Mouse (Mus musculus) stomach, embryonic 16.5 days (tissue): Measurements from ENCODE around the gene Trank1. TPM values are rescaled to one million over a fixed set of nuclear protein-coding genes. Genes with fewer than 3 reads are reported as not detected.
A peak's percentile ranks its signal among the peaks of the same experiment; 100 is the strongest.

Experiments used
- ATAC-seq: fragments of 200-750 bp; cut with Nextera tagmentation; 2 replicates; pipeline ENCODE4 v1.8.0; 2017; ENCODE audit warnings: moderate number of reproducible peaks, moderate TSS enrichment; ENCODE audit not compliant: insufficient read depth, low FRiP score
- H3K27ac ChIP-seq: fragments of 300-500 bp; sonication (generic); 2 replicates; pipeline ENCODE4 v1.5.1; 2014; ENCODE audit warnings: low read length
- H3K27me3 ChIP-seq: fragments of 300-500 bp; sonication (generic); 2 replicates; pipeline ENCODE4 v1.6.1; 2014; ENCODE audit warnings: low read length, control low read depth, mixed read lengths; ENCODE audit not compliant: control insufficient read depth, insufficient read depth
- H3K36me3 ChIP-seq: fragments of 300-500 bp; sonication (generic); 2 replicates; pipeline ENCODE4 v1.6.1; 2014; ENCODE audit warnings: low read length; ENCODE audit not compliant: control insufficient read depth, insufficient read depth
- H3K4me1 ChIP-seq: fragments of 300-500 bp; sonication (generic); 2 replicates; pipeline ENCODE4 v1.6.1; 2014; ENCODE audit warnings: low read length, control low read depth, mixed read lengths; ENCODE audit not compliant: control insufficient read depth, insufficient read depth
- H3K4me2 ChIP-seq: fragments of 300-500 bp; sonication (generic); 2 replicates; pipeline ENCODE4 v1.6.1; 2014; ENCODE audit warnings: low read depth, low read length, mixed read lengths
- H3K4me3 ChIP-seq: fragments of 300-500 bp; sonication (generic); replicated peaks from 2 replicates; pipeline ENCODE4 v1.5.1; 2014; ENCODE audit warnings: mild to moderate bottlenecking, low read length
- H3K9ac ChIP-seq: fragments of 300-500 bp; sonication (generic); 2 replicates; pipeline ENCODE4 v1.6.1; 2014; ENCODE audit warnings: low read length
- H3K9me3 ChIP-seq: fragments of 300-500 bp; sonication (generic); replicated peaks from 2 replicates; pipeline ENCODE4 v1.6.1; 2016; ENCODE audit warnings: low read length, control low read depth; ENCODE audit not compliant: control insufficient read depth
- WGBS: fragments of 180-500 bp; shearing (Covaris S2); extraction: QIAGEN DNeasy Blood & Tissue Kit; methylation state at CpG from one replicate; pipeline ENCODE4 v1.1.7; 2014; 5-methylcytosine and 5-hydroxymethylcytosine counted together
- polyA plus RNA-seq: library from polyadenylated mRNA; unstranded; fragments of >200 nt; fragmentation: Nextera tagmentation; extraction: Ambion mirVana; gene quantifications from 2 replicates; pipeline ENCODE4 v1.2.1, GENCODE M21; 2015

Gene Trank1
- polyA plus RNA-seq, 1 experiment from 2014 or later: 0.08 TPM

DNA sequence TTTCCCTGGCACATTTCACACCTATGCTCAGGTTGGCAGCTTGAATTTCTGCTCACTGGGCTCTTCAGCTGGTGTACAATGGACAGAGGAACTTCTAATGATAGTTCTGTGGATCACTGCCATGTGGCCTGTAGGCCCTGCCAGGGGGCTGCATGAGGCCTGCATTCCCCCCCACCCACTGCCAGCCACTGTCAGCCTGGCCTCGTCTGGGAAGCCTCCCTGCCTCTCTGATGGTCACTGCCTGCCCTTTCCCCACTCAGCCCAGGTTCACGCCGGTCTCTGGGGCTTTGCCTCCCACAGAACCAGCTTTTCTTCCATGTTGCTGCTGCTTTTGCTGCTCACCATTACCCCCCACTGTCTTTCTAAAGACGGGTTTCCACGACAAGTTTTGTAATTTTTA lies 83.7 kb downstream of the Trank1 start:
- H3K4me3 ChIP-seq: no peak overlapping the region
- no peaks in the 10 kb centered on the region for H3K9me3 ChIP-seq
- H3K4me1 ChIP-seq: no peaks in the 10 kb centered on the region
- H3K27ac ChIP-seq: no peak overlapping the region
- H3K4me2 ChIP-seq: no peak overlapping the region
- H3K9ac ChIP-seq: no peak overlapping the region
- no peaks in the 10 kb centered on the region for H3K27me3 ChIP-seq
- H3K36me3 ChIP-seq: no peaks in the 10 kb centered on the region
- WGBS: 77% methylated on average over 5 of the region's 5 CpGs
- no peak for ATAC-seq

DNA sequence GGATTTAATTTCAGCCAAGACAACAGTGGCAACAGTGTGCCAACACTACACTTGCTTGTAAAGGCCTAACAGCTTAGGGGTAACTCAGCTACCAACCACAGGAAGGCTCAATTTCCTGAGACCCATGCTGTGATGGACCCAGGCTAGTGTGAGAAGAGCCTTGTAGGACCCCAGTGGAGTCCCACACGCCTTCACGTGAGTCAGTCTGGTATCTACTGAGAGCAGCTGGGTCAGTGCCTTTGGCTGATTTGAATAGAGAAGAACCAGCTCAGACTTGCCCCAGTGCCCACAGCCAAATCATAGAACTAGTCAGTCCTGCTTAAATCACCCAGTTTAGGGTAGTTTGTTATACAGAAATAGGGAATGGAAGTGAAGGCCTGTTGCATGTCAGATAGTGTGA lies 86.5 kb downstream of the Trank1 start:
- no peak for ATAC-seq
- no peaks in the 10 kb centered on the region for H3K9me3 ChIP-seq
- no peak overlapping the region for H3K4me3 ChIP-seq
- no peak overlapping the region for H3K4me2 ChIP-seq
- H3K4me1 ChIP-seq: no peaks in the 10 kb centered on the region
- no peak overlapping the region for H3K9ac ChIP-seq
- WGBS: 78% methylated on average over 2 of the region's 2 CpGs
- no peaks in the 10 kb centered on the region for H3K27me3 ChIP-seq
- H3K27ac ChIP-seq: no peak overlapping the region
- no peaks in the 10 kb centered on the region for H3K36me3 ChIP-seq

DNA sequence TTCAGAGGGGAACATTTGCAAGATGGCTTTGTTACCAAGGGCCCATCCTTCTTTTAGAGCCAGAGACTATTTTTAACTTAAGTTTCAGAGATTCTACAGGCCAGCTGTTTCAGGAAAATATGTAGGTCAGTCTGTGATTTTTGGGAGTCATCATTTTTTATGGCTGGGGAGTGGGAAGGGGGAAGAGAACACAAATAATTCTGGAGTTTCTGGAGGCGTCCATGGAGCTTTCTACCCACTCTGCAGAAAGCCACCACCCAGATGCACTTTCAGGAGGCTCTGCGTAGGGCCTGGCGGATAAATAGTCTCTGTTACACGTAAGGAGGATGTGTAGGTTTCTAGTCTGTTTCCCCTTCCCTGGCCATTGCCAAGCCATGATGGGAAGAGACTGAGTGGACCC lies 88.5 kb downstream of the Trank1 start:
- WGBS: 82% methylated on average over 4 of the region's 4 CpGs
- H3K36me3 ChIP-seq: no peaks in the 10 kb centered on the region
- no peak overlapping the region for H3K4me2 ChIP-seq
- H3K9ac ChIP-seq: no peak overlapping the region
- no peaks in the 10 kb centered on the region for H3K9me3 ChIP-seq
- H3K27me3 ChIP-seq: no peaks in the 10 kb centered on the region
- no peak for ATAC-seq
- peaks cover 3% of the 10 kb centered on the region; the same call in 1 of the 2 replicates for H3K4me1 ChIP-seq
- no peak overlapping the region for H3K4me3 ChIP-seq
- H3K27ac ChIP-seq: no peak overlapping the region

DNA sequence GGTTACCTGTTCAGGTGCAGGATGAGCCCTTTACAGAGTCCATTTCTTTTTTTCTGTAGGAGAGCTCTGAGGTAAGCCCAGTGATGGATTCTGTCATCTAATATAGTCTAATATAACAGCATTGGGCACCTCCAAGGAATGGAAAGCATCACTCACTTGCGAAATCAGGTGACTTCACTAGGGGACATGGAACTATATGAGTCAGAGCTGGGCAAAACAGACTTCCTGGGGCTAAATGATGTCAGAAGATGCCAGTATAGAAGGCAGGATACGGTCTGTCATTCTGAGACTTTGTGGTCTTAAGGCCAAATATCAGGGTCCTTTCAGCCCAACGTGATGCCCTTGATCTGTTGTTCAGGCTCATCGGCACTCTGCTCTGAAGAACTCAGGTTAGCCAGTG lies 91.6 kb downstream of the Trank1 start:
- Histone ChIP-seq H3K4me2 (no peak overlapping the region), H3K4me1 (peaks cover 3% of the 10 kb centered on the region; the same call in 1 of the 2 replicates), H3K4me3 (no peak overlapping the region), H3K27me3 (no peaks in the 10 kb centered on the region), H3K9me3 (no peaks in the 10 kb centered on the region), H3K36me3 (no peaks in the 10 kb centered on the region), H3K9ac (no peak overlapping the region), H3K27ac (no peak overlapping the region)
- no peak for ATAC-seq
- WGBS: 82% methylated on average over 4 of the region's 4 CpGs

DNA sequence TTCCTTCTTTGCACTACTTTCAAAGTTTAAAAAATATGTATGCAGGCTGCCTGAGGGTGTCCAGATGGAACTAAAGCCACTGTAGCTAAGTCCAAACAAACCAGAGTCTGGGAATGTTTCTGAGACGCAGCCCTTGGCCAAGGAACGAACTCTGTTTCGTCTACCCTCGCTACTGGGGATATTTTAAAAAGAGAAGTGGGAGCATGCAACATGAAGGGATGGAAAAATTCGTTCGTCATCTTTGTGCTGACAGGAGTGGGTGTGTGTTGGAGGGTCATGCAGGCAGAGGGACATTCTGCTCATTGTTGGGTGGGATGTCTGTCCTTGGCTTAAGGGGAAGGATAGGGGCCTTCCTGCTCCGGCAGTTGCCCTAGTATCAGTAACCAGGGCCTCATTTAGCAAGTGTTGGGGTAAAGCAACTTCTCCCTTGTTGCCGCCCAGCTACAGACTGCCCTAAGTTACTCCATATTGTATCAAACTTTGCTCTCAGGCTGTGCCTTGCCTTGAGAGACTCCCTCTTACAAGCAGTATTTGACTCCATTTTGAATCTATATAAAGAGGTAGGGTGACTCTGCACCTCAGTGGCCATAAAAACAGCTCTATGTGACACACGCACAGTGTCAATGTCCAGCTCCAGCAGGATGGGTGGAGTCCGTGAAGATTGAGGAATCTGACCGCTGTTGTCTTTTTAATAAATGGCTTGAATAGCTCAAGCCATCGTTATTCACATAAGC lies 93.0 kb downstream of the Trank1 start:
- Histone ChIP-seq H3K9ac (no peak overlapping the region), H3K4me3 (no peak overlapping the region), H3K4me2 (no peak overlapping the region), H3K4me1 (peaks cover 3% of the 10 kb centered on the region; the same call in 1 of the 2 replicates), H3K9me3 (no peaks in the 10 kb centered on the region), H3K27me3 (no peaks in the 10 kb centered on the region), H3K36me3 (no peaks in the 10 kb centered on the region), H3K27ac (no peak overlapping the region)
- WGBS: 68% methylated on average over 12 of the region's 12 CpGs
- no peak for ATAC-seq

DNA sequence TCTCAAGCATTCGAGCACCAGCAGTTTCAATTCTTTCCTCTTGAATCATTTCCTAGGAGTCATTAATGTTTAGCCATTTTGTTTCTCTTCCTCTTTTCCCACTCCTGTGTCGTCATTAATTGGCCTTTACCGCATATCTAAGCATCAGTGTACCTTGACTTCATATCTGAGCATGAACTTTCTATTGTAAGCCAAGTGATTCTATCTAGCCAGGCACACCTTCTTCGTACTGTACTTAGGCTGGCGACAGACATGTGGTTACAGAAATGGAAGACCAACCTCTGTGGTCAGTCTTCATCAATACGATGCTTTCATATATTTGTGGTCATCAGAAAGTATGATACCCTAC lies 93.5 kb downstream of the Trank1 start:
- Histone ChIP-seq H3K4me3 (no peak overlapping the region), H3K36me3 (no peaks in the 10 kb centered on the region), H3K4me2 (no peak overlapping the region), H3K4me1 (peaks cover 3% of the 10 kb centered on the region; the same call in 1 of the 2 replicates), H3K9me3 (no peaks in the 10 kb centered on the region), H3K27me3 (no peaks in the 10 kb centered on the region), H3K9ac (no peak overlapping the region), H3K27ac (no peak overlapping the region)
- WGBS: 89% methylated on average over 6 of the region's 6 CpGs
- ATAC-seq: no peak

DNA sequence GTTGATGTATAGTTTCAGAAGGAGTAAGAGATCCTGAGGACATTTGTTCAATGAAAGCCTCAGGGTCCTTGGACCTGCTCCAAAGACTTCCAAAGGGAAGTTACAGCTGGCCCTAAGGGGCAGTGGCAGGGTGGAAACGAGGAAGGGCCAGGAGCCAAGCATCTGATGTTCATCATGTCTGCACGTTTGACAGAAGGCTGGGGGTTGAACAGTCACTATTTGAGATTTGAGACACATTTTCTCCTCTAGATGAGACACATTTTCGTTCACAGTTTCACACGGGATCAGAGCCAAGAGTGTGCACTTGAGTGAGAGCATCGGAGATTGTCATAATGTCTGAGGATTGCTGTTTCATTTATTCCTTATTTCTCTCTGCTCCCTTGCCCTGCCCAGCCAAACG lies 96.5 kb downstream of the Trank1 start:
- Histone ChIP-seq H3K9me3 (no peaks in the 10 kb centered on the region), H3K9ac (no peak overlapping the region), H3K4me3 (no peak overlapping the region), H3K4me2 (no peak overlapping the region), H3K36me3 (no peaks in the 10 kb centered on the region), H3K27me3 (no peaks in the 10 kb centered on the region), H3K27ac (no peak overlapping the region), H3K4me1 (peaks cover 3% of the 10 kb centered on the region; the same call in 1 of the 2 replicates)
- ATAC-seq: peak; percentile 73; the same call in 1 of the 2 replicates
- WGBS: 41% methylated on average over 6 of the region's 6 CpGs

DNA sequence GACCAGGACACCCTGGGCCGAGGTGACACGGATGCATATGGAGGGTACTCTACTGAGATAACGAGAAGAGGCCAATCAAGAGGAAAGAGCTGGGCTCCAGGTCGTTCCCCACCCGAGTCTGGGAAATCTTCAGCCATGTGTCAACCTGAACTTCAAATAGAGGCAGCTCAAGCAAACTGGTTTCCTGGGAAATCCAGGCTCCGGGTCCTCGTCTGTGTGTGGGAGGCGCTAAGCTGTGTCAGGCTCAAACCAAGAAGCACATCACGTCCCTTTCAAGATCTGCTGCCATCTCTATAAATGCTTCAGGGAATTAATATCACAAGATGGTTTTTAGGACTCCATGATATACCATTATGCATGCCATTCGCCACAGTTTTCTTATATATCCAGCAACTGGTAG lies 96.9 kb downstream of the Trank1 start:
- H3K9ac ChIP-seq: no peak overlapping the region
- no peaks in the 10 kb centered on the region for H3K27me3 ChIP-seq
- H3K9me3 ChIP-seq: no peaks in the 10 kb centered on the region
- H3K27ac ChIP-seq: no peak overlapping the region
- peaks cover 3% of the 10 kb centered on the region; the same call in 1 of the 2 replicates for H3K4me1 ChIP-seq
- H3K4me2 ChIP-seq: no peak overlapping the region
- H3K4me3 ChIP-seq: no peak overlapping the region
- H3K36me3 ChIP-seq: no peaks in the 10 kb centered on the region
- WGBS: 73% methylated on average over 10 of the region's 10 CpGs
- no peak for ATAC-seq

DNA sequence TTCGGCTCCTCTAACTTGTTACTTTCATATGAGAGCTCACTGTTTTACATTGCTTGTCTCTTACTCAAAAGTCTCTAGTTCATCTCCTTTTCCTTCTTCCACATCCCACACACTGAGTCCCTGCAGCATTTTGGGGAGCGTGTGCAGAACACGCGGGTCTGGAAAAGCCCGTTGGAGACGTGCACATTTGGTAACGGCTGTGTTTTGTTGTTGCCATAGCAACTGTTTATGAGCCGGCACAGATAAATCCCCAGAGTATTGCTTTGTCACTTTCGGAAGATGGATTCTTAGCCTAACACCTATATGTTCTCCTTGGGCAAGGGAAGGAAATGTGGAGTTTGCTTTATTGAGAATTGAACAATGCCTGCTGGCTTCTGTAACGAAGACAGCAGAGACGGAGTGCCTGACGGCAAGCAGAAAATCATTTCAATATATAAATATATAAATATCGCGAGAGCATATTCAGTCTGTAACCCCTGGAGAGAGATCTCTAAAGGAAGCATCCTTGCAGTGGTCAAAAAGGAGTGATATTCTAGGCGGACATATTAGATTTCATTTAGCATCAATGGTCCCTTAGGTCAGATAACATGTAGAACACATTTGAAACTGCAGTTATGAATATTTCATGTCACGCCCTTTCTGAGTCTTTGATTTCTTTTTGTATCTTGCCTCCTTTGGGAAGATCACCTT lies 101.1 kb downstream of the Trank1 start:
- Histone ChIP-seq H3K9ac (no peak overlapping the region), H3K27ac (no peak overlapping the region), H3K4me3 (no peak overlapping the region), H3K9me3 (no peaks in the 10 kb centered on the region), H3K4me1 (no peaks in the 10 kb centered on the region), H3K27me3 (no peaks in the 10 kb centered on the region), H3K36me3 (no peaks in the 10 kb centered on the region), H3K4me2 (no peak overlapping the region)
- 73% methylated on average over 16 of the region's 16 CpGs for WGBS
- no peak for ATAC-seq
